Mouse (Mus musculus) hindbrain, embryonic 16.5 days (tissue): ENCODE data around the gene 9130213A22Rik. TPM values are rescaled to one million over a fixed set of nuclear protein-coding genes. Genes with fewer than 3 reads are reported as not detected.

Source experiments
- ATAC-seq: fragments of 200-750 bp; cut with Nextera tagmentation; 2 replicates; pipeline ENCODE4 v1.8.0; 2017; ENCODE audit warnings: moderate TSS enrichment, moderate library complexity
- H3K27ac ChIP-seq: fragments of 300-500 bp; sonication (generic); 2 replicates; pipeline ENCODE4 v1.5.1; 2014; ENCODE audit warnings: low read depth, mild to moderate bottlenecking, control low read depth, low read length, moderate library complexity
- H3K27me3 ChIP-seq: fragments of 300-500 bp; sonication (generic); replicated peaks from 2 replicates; pipeline ENCODE4 v1.6.1; 2014; ENCODE audit warnings: low read length; ENCODE audit not compliant: control insufficient read depth, insufficient read depth
- H3K36me3 ChIP-seq: fragments of 300-500 bp; sonication (generic); 2 replicates; pipeline ENCODE4 v1.6.1; 2014; ENCODE audit warnings: mild to moderate bottlenecking, low read length, moderate library complexity, mixed read lengths; ENCODE audit not compliant: control insufficient read depth, insufficient read depth
- H3K4me1 ChIP-seq: fragments of 300-500 bp; sonication (generic); 2 replicates; pipeline ENCODE4 v1.6.1; 2014; ENCODE audit warnings: low read depth, low read length; ENCODE audit not compliant: control insufficient read depth, insufficient read depth
- H3K4me2 ChIP-seq: fragments of 300-500 bp; sonication (generic); 2 replicates; pipeline ENCODE4 v1.6.1; 2014; ENCODE audit warnings: mild to moderate bottlenecking, low read length, control low read depth, moderate library complexity
- H3K4me3 ChIP-seq: fragments of 300-500 bp; sonication (generic); 2 replicates; pipeline ENCODE4 v1.5.1; 2014; ENCODE audit warnings: mild to moderate bottlenecking, low read length, control low read depth, moderate library complexity
- H3K9ac ChIP-seq: fragments of 300-500 bp; sonication (generic); 2 replicates; pipeline ENCODE4 v1.6.1; 2014; ENCODE audit warnings: low read depth, mild to moderate bottlenecking, control low read depth, low read length, moderate library complexity
- H3K9me3 ChIP-seq: fragments of 300-500 bp; sonication (generic); 2 replicates; pipeline ENCODE4 v1.6.1; 2014; ENCODE audit warnings: mild to moderate bottlenecking, low read length, moderate library complexity; ENCODE audit not compliant: control insufficient read depth
- WGBS: fragments of 180-500 bp; shearing (Covaris S2); extraction: QIAGEN DNeasy Blood & Tissue Kit; methylation state at CpG from one replicate; pipeline ENCODE4 v1.1.7; 2014; 5-methylcytosine and 5-hydroxymethylcytosine counted together
- polyA plus RNA-seq: library from polyadenylated mRNA; unstranded; fragments of >200 nt; fragmentation: Nextera tagmentation; extraction: Ambion mirVana; gene quantifications from 2 replicates; pipeline ENCODE4 v1.2.1, GENCODE M21; 2015

The 9130213A22Rik gene
- polyA plus RNA-seq, 1 experiment from 2014 or later = 1.2 TPM

DNA sequence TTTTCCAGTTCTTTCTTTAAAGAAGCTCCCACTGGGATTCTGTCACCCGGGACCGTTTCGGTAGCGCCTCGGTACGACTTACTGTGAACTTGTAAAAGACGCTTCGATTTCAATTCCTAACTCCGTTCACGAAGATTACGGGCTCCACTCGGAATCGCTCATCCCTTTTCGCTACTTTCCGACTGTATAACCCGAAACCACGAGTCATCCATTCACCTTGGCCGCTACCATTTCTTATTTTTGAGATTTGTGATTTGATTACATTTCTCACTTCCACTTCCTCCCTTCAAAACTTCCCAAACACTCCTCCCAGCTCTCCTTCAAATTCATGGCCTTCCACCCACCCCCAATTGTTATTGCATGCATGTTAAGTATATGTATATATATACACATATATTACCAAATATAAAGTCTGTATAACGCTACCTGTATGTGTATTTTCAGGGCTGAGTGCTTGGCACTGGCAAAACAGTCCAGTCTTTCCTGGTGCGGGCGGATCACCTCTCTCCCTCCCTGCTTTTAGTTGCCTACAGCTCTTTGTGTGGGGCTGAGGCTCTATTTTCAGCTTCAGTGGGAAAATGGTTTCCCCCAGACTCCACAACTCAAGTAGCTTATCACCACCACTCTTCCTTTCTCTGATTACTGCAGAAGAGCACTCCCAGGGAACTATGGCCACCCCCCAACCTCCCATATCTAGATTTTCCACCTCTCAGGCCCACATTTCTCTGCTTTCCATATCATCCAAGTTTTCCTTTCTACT lies 11.2 kb downstream of the 9130213A22Rik start:
- peak overlapping the region; percentile 60 for H3K4me2 ChIP-seq
- 4% methylated on average over 21 of the region's 21 CpGs for WGBS
- H3K4me1 ChIP-seq = peaks cover 4% of the 10 kb centered on the region; the same call in 1 of the 2 replicates
- no peak for ATAC-seq
- no peak overlapping the region for H3K27ac ChIP-seq
- H3K9me3 ChIP-seq = no peaks in the 10 kb centered on the region
- peak overlapping the region; percentile 7; the same call in 1 of the 2 replicates for H3K9ac ChIP-seq
- peak overlapping the region; percentile 41 for H3K4me3 ChIP-seq
- peaks cover 12% of the 10 kb centered on the region for H3K36me3 ChIP-seq
- H3K27me3 ChIP-seq = no peaks in the 10 kb centered on the region

GRCm38 (mm10) chr11:69110319-69111046 lies 11.9 kb downstream of the 9130213A22Rik start:
- H3K9me3 ChIP-seq = no peaks in the 10 kb centered on the region
- peak; percentile 69 for ATAC-seq
- WGBS = under 1% methylated on average over 30 of the region's 30 CpGs
- peak overlapping the region; percentile 60 for H3K4me2 ChIP-seq
- H3K36me3 ChIP-seq = peaks cover 16% of the 10 kb centered on the region
- peaks cover 4% of the 10 kb centered on the region; the same call in 1 of the 2 replicates for H3K4me1 ChIP-seq
- peak overlapping the region; percentile 41 for H3K4me3 ChIP-seq
- H3K27ac ChIP-seq = peak overlapping the region; percentile 13; the same call in 1 of the 2 replicates
- H3K9ac ChIP-seq = peak overlapping the region; percentile 7; the same call in 1 of the 2 replicates
- H3K27me3 ChIP-seq = no peaks in the 10 kb centered on the region

DNA sequence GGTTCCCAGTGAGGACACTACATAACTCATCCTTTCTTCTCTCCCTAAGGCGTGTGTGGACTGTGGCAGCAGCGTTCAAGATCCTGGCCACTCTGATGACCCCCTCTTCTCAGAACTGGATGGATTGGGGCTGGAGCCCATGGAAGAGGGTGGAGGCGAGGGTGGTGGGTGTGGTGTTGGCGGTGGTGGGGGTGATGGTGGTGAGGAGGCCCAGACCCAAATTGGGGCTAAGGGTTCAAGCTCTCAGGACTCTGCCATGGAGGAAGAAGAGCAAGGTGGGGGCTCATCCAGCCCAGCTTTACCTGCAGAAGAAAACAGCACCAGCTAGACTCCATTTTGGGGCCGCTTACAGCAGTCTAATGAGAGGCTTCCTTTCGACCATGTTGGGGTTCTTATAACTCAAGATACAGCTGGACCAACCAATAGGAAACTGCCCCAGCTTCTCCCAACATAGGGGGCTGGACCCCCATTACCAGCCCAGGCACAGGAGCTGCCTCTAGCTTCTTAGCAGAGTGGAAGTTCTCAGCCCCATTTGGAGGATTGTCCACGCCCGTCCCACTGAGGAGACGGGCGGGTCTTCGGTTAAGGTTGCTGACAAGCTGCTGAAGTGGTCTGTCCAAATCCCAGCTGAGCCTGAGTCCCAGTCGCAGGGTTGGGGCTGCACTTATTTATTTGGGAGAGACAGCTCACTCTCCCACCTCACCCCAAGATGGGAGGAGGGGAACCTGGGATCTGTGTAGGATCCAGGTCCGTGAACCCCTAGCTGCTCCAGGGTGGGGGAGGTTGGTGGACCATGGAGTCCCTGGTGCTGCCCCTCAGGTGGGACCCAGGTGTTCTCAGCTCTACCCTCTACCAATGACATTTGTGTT lies 13.1 kb downstream of the 9130213A22Rik start:
- peaks cover 20% of the 10 kb centered on the region for H3K36me3 ChIP-seq
- no peaks in the 10 kb centered on the region for H3K9me3 ChIP-seq
- H3K27ac ChIP-seq = no peak overlapping the region
- ATAC-seq = no peak
- H3K4me3 ChIP-seq = no peak overlapping the region
- H3K4me2 ChIP-seq = no peak overlapping the region
- peaks cover 4% of the 10 kb centered on the region; the same call in 1 of the 2 replicates for H3K4me1 ChIP-seq
- H3K27me3 ChIP-seq = no peaks in the 10 kb centered on the region
- 83% methylated on average over 13 of the region's 13 CpGs for WGBS
- H3K9ac ChIP-seq = no peak overlapping the region

DNA sequence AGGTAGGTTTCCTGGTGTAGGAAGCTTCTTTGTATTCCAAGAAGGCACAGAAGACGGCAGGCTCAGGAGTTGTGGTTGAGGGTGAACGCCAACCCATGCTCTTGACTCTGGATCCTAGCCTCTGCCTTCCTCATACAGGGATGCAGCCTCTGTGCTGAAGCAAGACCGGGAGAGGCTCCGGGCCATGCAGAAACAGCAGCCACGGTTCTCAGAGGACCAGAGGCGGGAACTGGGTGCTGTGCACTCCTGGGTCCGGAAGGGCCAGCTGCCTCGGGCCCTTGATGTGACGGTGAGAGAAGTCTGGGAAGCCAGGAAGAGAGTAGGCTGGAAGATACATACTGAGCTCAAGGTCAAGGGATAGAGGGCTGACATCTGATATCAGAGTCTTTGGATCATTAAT lies 14.2 kb downstream of the 9130213A22Rik start:
- Histone ChIP-seq H3K27ac (no peak overlapping the region), H3K36me3 (peaks cover 30% of the 10 kb centered on the region), H3K4me2 (no peak overlapping the region), H3K9me3 (no peaks in the 10 kb centered on the region), H3K4me1 (peaks cover 4% of the 10 kb centered on the region; the same call in 1 of the 2 replicates), H3K9ac (no peak overlapping the region), H3K27me3 (no peaks in the 10 kb centered on the region), H3K4me3 (no peak overlapping the region)
- WGBS = 93% methylated on average over 9 of the region's 9 CpGs
- ATAC-seq = no peak

- peaks cover 32% of the 10 kb centered on the region for H3K36me3 ChIP-seq
- no peak overlapping the region for H3K27ac ChIP-seq
- no peak overlapping the region for H3K9ac ChIP-seq
- no peaks in the 10 kb centered on the region for H3K9me3 ChIP-seq
- H3K27me3 ChIP-seq = no peaks in the 10 kb centered on the region
- H3K4me1 ChIP-seq = peaks cover 4% of the 10 kb centered on the region; the same call in 1 of the 2 replicates
- no peak overlapping the region for H3K4me2 ChIP-seq
- no peak overlapping the region for H3K4me3 ChIP-seq
- WGBS = 93% methylated on average over 11 of the region's 11 CpGs
- no peak for ATAC-seq
Measured at GRCm38 (mm10) chr11:69107676-69108075, 14.7 kb downstream of the 9130213A22Rik start.

- no peak overlapping the region for H3K9ac ChIP-seq
- H3K9me3 ChIP-seq = no peaks in the 10 kb centered on the region
- no peak for ATAC-seq
- WGBS = 85% methylated on average over 11 of the region's 11 CpGs
- no peak overlapping the region for H3K4me3 ChIP-seq
- H3K4me2 ChIP-seq = no peak overlapping the region
- H3K36me3 ChIP-seq = peaks cover 39% of the 10 kb centered on the region
- H3K4me1 ChIP-seq = peaks cover 4% of the 10 kb centered on the region; the same call in 1 of the 2 replicates
- no peaks in the 10 kb centered on the region for H3K27me3 ChIP-seq
- no peak overlapping the region for H3K27ac ChIP-seq
Measured at GRCm38 (mm10) chr11:69106842-69107241, 15.5 kb downstream of the 9130213A22Rik start.

DNA sequence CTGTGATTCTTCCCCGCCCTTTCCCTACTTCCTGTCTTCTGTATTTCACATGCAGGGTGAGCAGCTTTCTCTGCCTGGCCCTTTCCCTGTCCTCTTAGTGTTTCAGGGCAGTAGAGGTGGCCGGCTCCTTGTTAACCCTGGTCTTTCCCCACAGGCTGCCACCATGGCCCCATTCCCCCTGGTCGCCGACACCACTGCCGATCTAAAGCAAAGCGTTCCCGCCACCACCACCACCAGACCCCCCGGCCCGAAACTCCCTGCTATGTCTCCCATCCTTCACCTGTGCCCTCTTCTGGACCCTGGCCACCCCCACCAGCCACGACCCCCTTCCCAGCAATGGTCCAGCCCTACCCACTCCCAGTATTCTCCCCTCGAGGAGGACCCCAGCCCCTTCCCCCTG lies 16.1 kb downstream of the 9130213A22Rik start:
- Histone ChIP-seq H3K36me3 (peaks cover 42% of the 10 kb centered on the region), H3K4me1 (peaks cover 2% of the 10 kb centered on the region; the same call in 1 of the 2 replicates), H3K9me3 (no peaks in the 10 kb centered on the region), H3K9ac (no peak overlapping the region), H3K4me3 (no peak overlapping the region), H3K4me2 (no peak overlapping the region), H3K27ac (no peak overlapping the region), H3K27me3 (no peaks in the 10 kb centered on the region)
- ATAC-seq = no peak
- 91% methylated on average over 11 of the region's 11 CpGs for WGBS

DNA sequence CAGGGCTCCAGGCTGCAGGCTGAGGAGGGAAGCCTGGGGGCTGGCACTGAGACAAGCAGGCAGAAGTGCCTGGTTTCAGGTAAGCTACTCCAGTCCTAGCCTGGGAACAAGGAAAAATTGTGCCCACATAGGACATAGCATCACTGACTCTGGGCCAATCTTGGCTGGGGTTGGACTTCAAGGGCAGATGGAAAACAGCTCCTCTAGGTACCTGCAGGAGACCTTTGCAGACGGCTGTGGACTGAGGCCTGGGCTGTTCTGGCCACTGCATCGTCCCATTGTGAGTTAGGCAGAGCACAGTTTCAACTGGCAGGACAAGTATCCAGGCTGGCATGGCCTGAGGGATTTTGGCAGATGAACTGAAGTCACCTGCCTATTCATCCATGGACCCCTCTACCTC lies 16.6 kb downstream of the 9130213A22Rik start:
- Histone ChIP-seq H3K4me1 (no peaks in the 10 kb centered on the region; the same call in 1 of the 2 replicates), H3K4me2 (no peak overlapping the region), H3K9ac (no peak overlapping the region), H3K9me3 (no peaks in the 10 kb centered on the region), H3K27ac (no peak overlapping the region), H3K36me3 (peaks cover 47% of the 10 kb centered on the region), H3K27me3 (no peaks in the 10 kb centered on the region), H3K4me3 (no peak overlapping the region)
- 100% methylated on average over 2 of the region's 2 CpGs for WGBS
- ATAC-seq = no peak
